In genomic region chr6:36809747-36810285, GRCm38 (mm10) we compare ENCODE assay signal across 9 mouse cellular contexts. TPM values are rescaled to one million over a fixed set of nuclear protein-coding genes. Genes with fewer than 3 reads are reported as not detected.
A peak's percentile ranks its signal among the peaks of the same experiment; 100 is the strongest.
DNase-seq lines count a peak whose midpoint lies in the region; ATAC-seq and TF ChIP-seq lines count a peak whose summit lies in the region.
"Had no signal": no experiment of that assay in that cellular context is flagged by ENCODE, and none has a peak within 500 bp of the region (broad histone marks: within the 10 kb centered on the region; RNA-seq: fewer than 3 reads in every experiment).

TSS of gene Ptn (minus strand) at chr6:36810220.

- DNase-seq in gastrocnemius, postnatal 14 days, result peak; percentile 39
- no peak for DNase-seq in gastrocnemius, postnatal 36 days
- peak; percentile 6 for DNase-seq in heart, postnatal 25 days (ENCODE audit: low spot score)
- DNase-seq in left cerebral cortex, adult 8-10 months (ENCODE audit: low spot score in 2 of 2), result peak; percentile 68 to 81
- peak; percentile 92 for DNase-seq in midbrain, postnatal 0 days (ENCODE audit: low spot score)
- DNase-seq in spleen, postnatal 14 days (ENCODE audit: low spot score in 2 of 2), result no peak

- no peaks in the 10 kb centered on the region for H3K9me3 ChIP-seq in midbrain, postnatal 0 days (ENCODE audit: low read length)

- no peak for TF ChIP-seq CTCF in bone marrow, adult 2 months (IDR thresholded peaks at IDR 0.05; ENCODE audit: control insufficient read depth, insufficient read depth, low read length)
- TF ChIP-seq CTCF in embryonic fibroblast, embryonic 13.5 days (IDR thresholded peaks at IDR 0.05; ENCODE audit: borderline replicate concordance, insufficient read depth, low read length), result no peak
- TF ChIP-seq CTCF in midbrain, postnatal 0 days (IDR thresholded peaks at IDR 0.05), result no peak; the same call in none of the 2 replicates

- 6% methylated on average over 15 of the region's 15 CpGs for WGBS in bone marrow, adult 2 months
- 0% methylated on average over 15 of the region's 15 CpGs for WGBS in midbrain, postnatal 0 days

- peak within 1 kb of the TSS; percentile 74 for H3K4me2 ChIP-seq in midbrain, postnatal 0 days (ENCODE audit: low read depth, low read length, poor library complexity, severe bottlenecking)

- peak within 1 kb of the TSS; percentile 64 for H3K9ac ChIP-seq in midbrain, postnatal 0 days (replicated peaks; ENCODE audit: low read length, poor library complexity, severe bottlenecking)

- H3K4me3 ChIP-seq in bone marrow, adult 2 months (replicated peaks; ENCODE audit: control insufficient read depth, low read depth, low read length), result no peak within 1 kb of the TSS
- H3K4me3 ChIP-seq in embryonic fibroblast, embryonic 13.5 days (ENCODE audit: insufficient read depth, low read length), result peak within 1 kb of the TSS; percentile 50
- H3K4me3 ChIP-seq in midbrain, postnatal 0 days (ENCODE audit: low read depth, low read length), result peak within 1 kb of the TSS; percentile 78

- no peak for TF ChIP-seq POLR2A in bone marrow, adult 2 months (IDR thresholded peaks at IDR 0.05; ENCODE audit: borderline replicate concordance, control insufficient read depth, low read depth, low read length)
- TF ChIP-seq POLR2A in embryonic fibroblast, embryonic 13.5 days (IDR thresholded peaks at IDR 0.05; ENCODE audit: low read depth, low read length), result peak; percentile 67

- H3K4me1 ChIP-seq in bone marrow, adult 2 months (ENCODE audit: control insufficient read depth, insufficient read depth, low read length), result no peaks in the 10 kb centered on the region
- H3K4me1 ChIP-seq in embryonic fibroblast, embryonic 13.5 days (ENCODE audit: control insufficient read depth, insufficient read depth, low read length), result peaks cover 6% of the 10 kb centered on the region
- no peaks in the 10 kb centered on the region for H3K4me1 ChIP-seq in midbrain, postnatal 0 days (ENCODE audit: insufficient read depth, low read length)

- H3K36me3 ChIP-seq in midbrain, postnatal 0 days (ENCODE audit: insufficient read depth, low read length), result 0 out of 2 replicates have a peak, but pooled peaks cover 4% of the 10 kb centered on the region

- no peaks in the 10 kb centered on the region for H3K27me3 ChIP-seq in midbrain, postnatal 0 days (ENCODE audit: insufficient read depth, low read length)

- H3K27ac ChIP-seq in bone marrow, adult 2 months (ENCODE audit: control insufficient read depth, insufficient read depth, low read depth, low read length, poor library complexity), result no peak within 1 kb of the TSS
- peak within 1 kb of the TSS; percentile 74 for H3K27ac ChIP-seq in embryonic fibroblast, embryonic 13.5 days (ENCODE audit: insufficient read depth, low read length)
- H3K27ac ChIP-seq in midbrain, postnatal 0 days (ENCODE audit: low read depth, low read length), result peak within 1 kb of the TSS; percentile 85
- H3K27ac ChIP-seq: macrophage had no signal

- peak; percentile 87 for ATAC-seq in midbrain, postnatal 0 days (ENCODE audit: low FRiP score)

- intact Hi-C loops in gastrocnemius, postnatal 14 days (cut with DNase I; ENCODE audit: low total_unique reads), result no loop called here
- intact Hi-C loops in gastrocnemius, postnatal 36 days (cut with DNase I), result no loop called here
- intact Hi-C loops in heart, postnatal 25 days (cut with DNase I), result no loop called here

RNA-seq across cellular contexts. Expression of gene Ptn, which starts in this region (rescaled TPM):
- total RNA-seq in gastrocnemius, postnatal 14 days (2021), result 10 to 100 TPM; 14.4 to 22.2 TPM
- 1 to 10 TPM; 1.9 to 2.1 TPM for total RNA-seq in gastrocnemius, postnatal 36 days (2021)
- 1.2 and 23.8 TPM in 2 replicates for polyA plus RNA-seq in bone marrow, adult 2 months (2011; ENCODE audit: insufficient read depth, insufficient read length, low replicate concordance, missing spikeins)
- polyA plus RNA-seq in embryonic fibroblast, embryonic 13.5 days (2011; ENCODE audit: insufficient read length, low read depth, missing spikeins), result 706 and 1,598 TPM in 2 replicates
- 1 to 10 TPM; 4.2 to 4.4 TPM for total RNA-seq in heart, postnatal 25 days (2021)
- total RNA-seq in left cerebral cortex, adult 8-10 months (2022), result 100 to 1,000 TPM; 297 to 351 (median 316) TPM
- 486 and 584 TPM in 2 replicates for total RNA-seq in midbrain, postnatal 0 days (2014; rRNA removed)
- polyA plus RNA-seq in midbrain, postnatal 0 days (2015; fragmentation: Nextera tagmentation; extraction: Ambion mirVana), result 1,122 and 1,124 TPM in 2 replicates

Comparison
In these comparisons a context has a peak if more than half of its experiments do, and no peak if none do; other contexts are left out.
1. RNA of gene Ptn (total RNA-seq): 486 to 584 TPM in midbrain, postnatal 0 days and 297 to 351 TPM in left cerebral cortex, adult 8-10 months; 14.4 to 22.2 TPM in gastrocnemius, postnatal 14 days, 4.2 to 4.4 TPM in heart, postnatal 25 days and 1.9 to 2.1 TPM in gastrocnemius, postnatal 36 days; every median in the first group is over 10 times any median in the second.
2. RNA of gene Ptn (polyA plus RNA-seq): 706 to 1,598 TPM in embryonic fibroblast, embryonic 13.5 days and 1,122 to 1,124 TPM in midbrain, postnatal 0 days; 1.2 to 23.8 TPM in bone marrow, adult 2 months; every median in the first group is over 10 times any median in the second.
3. DNase-seq: peak in gastrocnemius, postnatal 14 days (single experiment), heart, postnatal 25 days (single experiment), left cerebral cortex, adult 8-10 months (2 of 2) and midbrain, postnatal 0 days (single experiment); none in gastrocnemius, postnatal 36 days (0 of 2) and spleen, postnatal 14 days (0 of 2).